Comparison of ENCODE assay signal across 9 mouse cellular contexts in the genomic region with DNA sequence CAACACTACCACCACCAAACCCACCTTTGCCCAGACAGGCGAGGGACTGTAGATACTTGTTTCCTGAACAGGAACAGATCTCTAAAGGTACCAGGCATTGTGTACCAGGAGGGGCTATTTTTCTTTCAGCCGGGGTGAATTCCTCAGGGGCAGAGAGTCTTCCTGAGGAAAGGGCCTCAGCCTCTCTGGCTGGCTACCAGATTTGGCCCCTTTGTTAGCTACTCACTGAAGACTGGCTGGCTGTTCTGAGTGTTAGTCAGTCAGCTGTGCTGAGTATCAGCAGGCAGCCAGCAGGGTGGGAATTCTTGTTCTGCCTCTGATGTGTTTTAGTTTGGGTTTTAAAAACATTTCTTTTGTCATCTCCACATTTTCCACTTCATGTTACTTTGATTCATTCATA.
DNase-seq lines count a peak whose midpoint lies in the region; ATAC-seq and TF ChIP-seq lines count a peak whose summit lies in the region.
"Had no signal": no experiment of that assay in that cellular context is flagged by ENCODE, and none has a peak within 500 bp of the region (broad histone marks: within the 10 kb centered on the region; RNA-seq: fewer than 3 reads in every experiment).

No protein-coding gene starts in this region.

- no peak for DNase-seq in hindbrain, embryonic 10.5 days (ENCODE audit: low spot score)
- DNase-seq in hindbrain, embryonic 14.5 days (ENCODE audit: low spot score): no peak
- DNase-seq in brain, embryonic 14.5 days (ENCODE audit: low read depth): peak; percentile 86
- no peak for DNase-seq in spleen, postnatal 10 days (ENCODE audit: low spot score in 2 of 2)
- no peak for DNase-seq in gastrocnemius, postnatal 36 days
- DNase-seq: kidney, postnatal 36 days had no signal

- intact Hi-C loops in gastrocnemius, postnatal 36 days (cut with DNase I): no loop called here

- H3K27ac ChIP-seq in hindbrain, embryonic 10.5 days: peak overlapping the region; percentile 2; the same call in 1 of the 2 replicates
- no peak overlapping the region for H3K27ac ChIP-seq in hindbrain, embryonic 14.5 days
- H3K27ac ChIP-seq in embryonic fibroblast, embryonic 13.5 days (ENCODE audit: insufficient read depth, low read length): peak overlapping the region; percentile 10; the same call in 1 of the 2 replicates
- H3K27ac ChIP-seq in hindbrain, embryonic 15.5 days (replicated peaks): 0 out of 2 replicates have a peak overlapping the region, but pooled peaks have one; percentile 29
- H3K27ac ChIP-seq: neural tube, embryonic 12.5 days had no signal

- no peak overlapping the region for H3K9ac ChIP-seq in hindbrain, embryonic 14.5 days
- H3K9ac ChIP-seq in hindbrain, embryonic 15.5 days: no peak overlapping the region
- H3K9ac ChIP-seq: neural tube, embryonic 12.5 days had no signal

- no peak overlapping the region for H3K4me3 ChIP-seq in hindbrain, embryonic 10.5 days
- H3K4me3 ChIP-seq in hindbrain, embryonic 14.5 days (replicated peaks; ENCODE audit: low read length): no peak overlapping the region
- H3K4me3 ChIP-seq in embryonic fibroblast, embryonic 13.5 days (ENCODE audit: insufficient read depth, low read length): no peak overlapping the region
- no peak overlapping the region for H3K4me3 ChIP-seq in hindbrain, embryonic 15.5 days
- H3K4me3 ChIP-seq: neural tube, embryonic 12.5 days had no signal

- TF ChIP-seq POLR2A in brain, embryonic 14.5 days (IDR thresholded peaks at IDR 0.05; ENCODE audit: borderline replicate concordance, extremely low read depth, insufficient read depth, insufficient read length, poor library complexity, severe bottlenecking): no peak
- no peak for TF ChIP-seq POLR2A in embryonic fibroblast, embryonic 13.5 days (IDR thresholded peaks at IDR 0.05; ENCODE audit: low read depth, low read length)

- ATAC-seq in hindbrain, embryonic 14.5 days (ENCODE audit: low FRiP score): no peak; the same call in 1 of the 2 replicates
- peak; percentile 65; the same call in 1 of the 2 replicates for ATAC-seq in hindbrain, embryonic 15.5 days (ENCODE audit: low FRiP score, low read depth)

- no peaks in the 10 kb centered on the region for H3K27me3 ChIP-seq in hindbrain, embryonic 10.5 days (ENCODE audit: insufficient read depth, poor library complexity, severe bottlenecking)
- H3K27me3 ChIP-seq in hindbrain, embryonic 14.5 days (ENCODE audit: control insufficient read depth, insufficient read depth, low read length): no peaks in the 10 kb centered on the region
- H3K27me3 ChIP-seq in hindbrain, embryonic 15.5 days: no peaks in the 10 kb centered on the region
- H3K27me3 ChIP-seq: neural tube, embryonic 12.5 days had no signal

- H3K9me3 ChIP-seq in hindbrain, embryonic 10.5 days: no peaks in the 10 kb centered on the region
- H3K9me3 ChIP-seq in hindbrain, embryonic 14.5 days (ENCODE audit: control insufficient read depth, low read length): no peaks in the 10 kb centered on the region
- H3K9me3 ChIP-seq in hindbrain, embryonic 15.5 days: no peaks in the 10 kb centered on the region
- H3K9me3 ChIP-seq: neural tube, embryonic 12.5 days had no signal

- peaks cover 28% of the 10 kb centered on the region for H3K4me1 ChIP-seq in hindbrain, embryonic 10.5 days (replicated peaks)
- peaks cover 32% of the 10 kb centered on the region for H3K4me1 ChIP-seq in hindbrain, embryonic 14.5 days (replicated peaks; ENCODE audit: control insufficient read depth, insufficient read depth, low read length)
- peaks cover 3% of the 10 kb centered on the region for H3K4me1 ChIP-seq in embryonic fibroblast, embryonic 13.5 days (ENCODE audit: control insufficient read depth, insufficient read depth, low read length)
- peaks cover 41% of the 10 kb centered on the region for H3K4me1 ChIP-seq in hindbrain, embryonic 15.5 days (replicated peaks)

- no peak overlapping the region for H3K4me2 ChIP-seq in hindbrain, embryonic 14.5 days (replicated peaks)
- H3K4me2 ChIP-seq in hindbrain, embryonic 15.5 days: no peak overlapping the region
- H3K4me2 ChIP-seq: neural tube, embryonic 12.5 days had no signal

- H3K36me3 ChIP-seq in hindbrain, embryonic 10.5 days: 0 out of 2 replicates have a peak, but pooled peaks cover 3% of the 10 kb centered on the region
- H3K36me3 ChIP-seq in hindbrain, embryonic 14.5 days (replicated peaks; ENCODE audit: control insufficient read depth, insufficient read depth): no peaks in the 10 kb centered on the region
- no peaks in the 10 kb centered on the region for H3K36me3 ChIP-seq in hindbrain, embryonic 15.5 days
- H3K36me3 ChIP-seq: neural tube, embryonic 12.5 days had no signal

- WGBS in hindbrain, embryonic 10.5 days: 56% methylated on average over 2 of the region's 2 CpGs
- WGBS in hindbrain, embryonic 14.5 days: 16% methylated on average over 2 of the region's 2 CpGs
- 34% methylated on average over 2 of the region's 2 CpGs for WGBS in hindbrain, embryonic 15.5 days

- TF ChIP-seq CTCF in brain, embryonic 14.5 days (IDR thresholded peaks at IDR 0.05; ENCODE audit: borderline replicate concordance, extremely low read depth, insufficient read depth, insufficient read length): no peak
- TF ChIP-seq CTCF in embryonic fibroblast, embryonic 13.5 days (IDR thresholded peaks at IDR 0.05; ENCODE audit: borderline replicate concordance, insufficient read depth, low read length): no peak
